Mouse (Mus musculus): ENCODE measurements around the gene Pxk. TPM values are rescaled to one million over a fixed set of nuclear protein-coding genes. Genes with fewer than 3 reads are reported as not detected.

Gene Pxk
- polyA plus RNA-seq, 1 experiment = 45.6 TPM

GRCm38 (mm10) chr14:8186278-8187045 is 88.5 kb downstream of the Pxk start:
- no peak overlapping the region for H3K27ac ChIP-seq (ENCODE audit: insufficient read depth, low read length)
- no peaks in the 10 kb centered on the region for H3K4me1 ChIP-seq (ENCODE audit: control insufficient read depth, insufficient read depth, low read length)
- no peak overlapping the region for H3K4me3 ChIP-seq (ENCODE audit: insufficient read depth, low read length)
- TF ChIP-seq CTCF (IDR thresholded peaks at IDR 0.05; ENCODE audit: borderline replicate concordance, insufficient read depth, low read length) = no peak
- no peak for TF ChIP-seq POLR2A (IDR thresholded peaks at IDR 0.05; ENCODE audit: low read depth, low read length)

DNA sequence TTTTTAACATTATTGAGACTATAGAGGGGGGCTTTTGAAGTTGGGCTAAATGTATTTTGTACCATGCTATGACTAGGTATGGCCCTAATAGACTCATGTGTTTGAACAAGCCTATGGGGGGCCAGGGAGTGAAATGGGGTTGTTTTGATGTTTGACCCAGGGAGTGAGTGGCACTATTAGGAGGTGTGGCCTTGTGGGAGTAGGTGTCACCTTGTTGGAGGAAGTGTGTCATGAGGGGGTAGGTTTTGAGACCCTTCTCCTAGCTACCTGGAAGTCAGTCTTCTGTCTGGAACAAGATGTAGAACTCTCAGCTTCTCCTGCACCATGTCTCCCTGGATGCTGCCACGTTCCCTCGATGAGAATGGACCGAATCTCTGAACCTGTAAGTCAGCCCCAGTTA is 92.5 kb downstream of the Pxk start:
- H3K4me3 ChIP-seq (ENCODE audit: insufficient read depth, low read length) = no peak overlapping the region
- no peak overlapping the region for H3K27ac ChIP-seq (ENCODE audit: insufficient read depth, low read length)
- TF ChIP-seq POLR2A (IDR thresholded peaks at IDR 0.05; ENCODE audit: low read depth, low read length) (no peak), CTCF (IDR thresholded peaks at IDR 0.05; ENCODE audit: borderline replicate concordance, insufficient read depth, low read length) (no peak)
- H3K4me1 ChIP-seq (ENCODE audit: control insufficient read depth, insufficient read depth, low read length) = no peaks in the 10 kb centered on the region

DNA sequence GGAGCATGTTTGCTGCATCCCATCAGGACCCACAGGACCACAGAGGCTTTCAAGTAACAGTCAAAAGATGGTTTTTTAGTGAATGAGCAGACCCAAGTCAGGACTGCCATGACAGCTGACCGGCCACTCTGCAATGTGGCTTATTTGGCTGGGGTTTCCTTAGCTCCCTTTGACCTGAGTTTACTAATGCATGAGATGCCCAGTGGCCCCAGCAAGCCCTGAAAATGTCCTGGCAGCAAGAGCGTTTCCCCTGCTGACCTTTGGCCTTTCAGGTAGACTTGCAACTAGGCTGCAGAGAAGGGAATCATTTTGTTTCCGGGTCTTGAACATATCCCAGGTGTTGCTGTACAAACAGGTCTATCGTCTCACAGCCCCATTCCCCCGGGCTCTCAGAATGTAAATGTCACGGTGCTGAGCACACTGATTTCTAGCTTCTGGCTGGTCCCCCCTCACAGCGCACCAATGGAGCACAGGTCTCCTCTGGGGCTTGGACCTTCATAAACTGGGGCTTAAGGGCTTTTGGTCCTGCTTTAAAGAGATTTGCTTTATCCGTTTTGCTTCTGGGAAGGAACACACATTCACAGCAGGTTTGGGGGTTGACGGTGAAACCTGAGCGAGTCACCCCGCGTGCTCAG is 93.4 kb downstream of the Pxk start:
- H3K4me3 ChIP-seq (ENCODE audit: insufficient read depth, low read length) = no peak overlapping the region
- no peak overlapping the region for H3K27ac ChIP-seq (ENCODE audit: insufficient read depth, low read length)
- no peaks in the 10 kb centered on the region for H3K4me1 ChIP-seq (ENCODE audit: control insufficient read depth, insufficient read depth, low read length)
- TF ChIP-seq POLR2A (IDR thresholded peaks at IDR 0.05; ENCODE audit: low read depth, low read length) (no peak), CTCF (IDR thresholded peaks at IDR 0.05; ENCODE audit: borderline replicate concordance, insufficient read depth, low read length) (no peak)

DNA sequence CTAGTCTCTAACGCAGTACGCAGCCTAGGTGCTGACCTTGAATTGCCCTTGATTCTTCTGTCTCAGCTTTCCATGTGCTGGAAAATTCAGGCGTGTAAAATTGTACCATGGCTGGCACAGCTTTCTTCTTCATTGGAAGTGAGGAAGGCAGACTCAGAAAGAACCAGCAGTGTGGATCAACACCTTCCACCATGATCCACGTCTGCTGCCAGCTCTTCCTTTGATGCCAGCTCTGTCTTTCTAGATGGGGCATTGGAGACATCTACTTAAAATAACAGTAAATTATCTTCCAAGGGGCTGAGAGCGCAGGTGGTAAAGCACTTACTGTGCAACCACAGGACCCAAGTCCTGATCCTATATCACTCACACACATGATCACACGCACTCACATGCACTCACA is 94.7 kb downstream of the Pxk start:
- TF ChIP-seq POLR2A (IDR thresholded peaks at IDR 0.05; ENCODE audit: low read depth, low read length) (no peak), CTCF (IDR thresholded peaks at IDR 0.05; ENCODE audit: borderline replicate concordance, insufficient read depth, low read length) (no peak)

GRCm38 (mm10) chr14:8200769-8201168 is 102.8 kb downstream of the Pxk start:
- Histone ChIP-seq H3K4me3 (ENCODE audit: insufficient read depth, low read length) (no peak overlapping the region), H3K27ac (ENCODE audit: insufficient read depth, low read length) (no peak overlapping the region), H3K4me1 (ENCODE audit: control insufficient read depth, insufficient read depth, low read length) (no peaks in the 10 kb centered on the region)
- TF ChIP-seq CTCF (IDR thresholded peaks at IDR 0.05; ENCODE audit: borderline replicate concordance, insufficient read depth, low read length) (no peak), POLR2A (IDR thresholded peaks at IDR 0.05; ENCODE audit: low read depth, low read length) (no peak)

More for the DNA sequence above, 94.7 kb downstream of the Pxk start:
- H3K4me3 ChIP-seq (ENCODE audit: insufficient read depth, low read length) = no peak overlapping the region
- no peaks in the 10 kb centered on the region for H3K4me1 ChIP-seq (ENCODE audit: control insufficient read depth, insufficient read depth, low read length)
- no peak overlapping the region for H3K27ac ChIP-seq (ENCODE audit: insufficient read depth, low read length)

DNA sequence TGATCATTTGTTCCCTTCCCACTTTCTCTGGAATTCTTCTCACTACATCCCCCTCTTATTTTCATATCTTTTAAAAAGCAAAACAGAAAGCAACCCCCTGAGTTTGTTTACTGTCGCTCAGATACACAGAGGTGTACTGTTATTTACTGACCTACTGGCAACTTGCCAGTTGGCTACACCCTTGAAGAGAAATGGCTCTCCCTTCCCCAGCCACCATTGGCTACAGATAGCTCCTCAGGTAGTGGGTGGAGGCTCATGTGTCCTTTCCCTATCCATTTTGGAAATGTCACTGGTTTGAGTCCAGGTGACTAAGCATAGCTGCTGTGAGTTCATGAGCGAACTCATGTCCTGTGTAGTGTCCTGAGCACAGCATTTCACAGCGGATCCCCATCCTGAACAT is 103.7 kb downstream of the Pxk start:
- TF ChIP-seq CTCF (IDR thresholded peaks at IDR 0.05; ENCODE audit: borderline replicate concordance, insufficient read depth, low read length) (no peak), POLR2A (IDR thresholded peaks at IDR 0.05; ENCODE audit: low read depth, low read length) (no peak)
- H3K4me1 ChIP-seq (ENCODE audit: control insufficient read depth, insufficient read depth, low read length) = no peaks in the 10 kb centered on the region
- no peak overlapping the region for H3K27ac ChIP-seq (ENCODE audit: insufficient read depth, low read length)
- no peak overlapping the region for H3K4me3 ChIP-seq (ENCODE audit: insufficient read depth, low read length)

DNA sequence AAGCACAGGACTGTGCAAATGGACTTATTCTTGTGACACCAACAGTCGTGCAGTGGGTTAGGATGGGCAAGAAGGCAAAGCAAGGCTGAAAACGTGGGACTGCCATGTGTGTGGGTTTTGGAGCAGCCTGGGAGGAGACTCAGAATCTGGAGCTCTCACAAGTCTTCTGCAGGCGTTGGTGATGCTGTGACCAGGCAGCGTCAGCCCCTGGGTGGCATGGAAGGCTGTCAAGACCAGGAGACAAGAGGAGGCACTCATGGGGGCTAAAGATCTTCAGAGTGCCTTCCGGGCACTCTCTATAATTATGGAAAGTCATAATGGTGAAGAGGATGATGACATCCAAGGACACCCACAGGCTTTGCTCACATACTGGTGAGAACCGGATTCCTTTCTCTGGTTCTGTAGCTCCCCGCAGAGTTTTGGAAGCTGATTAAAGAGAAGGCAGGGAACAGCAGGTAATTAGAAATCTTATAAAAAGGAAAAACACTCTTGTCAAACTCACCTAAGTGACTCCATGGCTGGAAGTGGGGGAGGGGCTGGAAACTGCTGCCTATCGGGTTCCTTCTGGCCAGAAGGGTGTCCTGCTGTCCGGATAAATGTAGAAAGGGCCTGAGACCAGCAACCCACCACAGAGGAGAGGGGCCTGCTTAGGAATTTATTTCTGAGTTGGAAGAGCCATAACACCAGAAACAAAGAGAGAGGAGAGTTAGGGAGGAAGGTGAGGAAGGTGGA is 108.3 kb downstream of the Pxk start:
- no peak overlapping the region for H3K4me3 ChIP-seq (ENCODE audit: insufficient read depth, low read length)
- no peak overlapping the region for H3K27ac ChIP-seq (ENCODE audit: insufficient read depth, low read length)
- no peaks in the 10 kb centered on the region for H3K4me1 ChIP-seq (ENCODE audit: control insufficient read depth, insufficient read depth, low read length)
- no peak for TF ChIP-seq POLR2A (IDR thresholded peaks at IDR 0.05; ENCODE audit: low read depth, low read length)
- no peak for TF ChIP-seq CTCF (IDR thresholded peaks at IDR 0.05; ENCODE audit: borderline replicate concordance, insufficient read depth, low read length)

- Histone ChIP-seq H3K4me1 (ENCODE audit: control insufficient read depth, insufficient read depth, low read length) (no peaks in the 10 kb centered on the region), H3K4me3 (ENCODE audit: insufficient read depth, low read length) (no peak overlapping the region), H3K27ac (ENCODE audit: insufficient read depth, low read length) (no peak overlapping the region)
- TF ChIP-seq CTCF (IDR thresholded peaks at IDR 0.05; ENCODE audit: borderline replicate concordance, insufficient read depth, low read length) = no peak
- TF ChIP-seq POLR2A (IDR thresholded peaks at IDR 0.05; ENCODE audit: low read depth, low read length) = no peak
Measured at GRCm38 (mm10) chr14:8207105-8207504, 109.1 kb downstream of the Pxk start.

DNA sequence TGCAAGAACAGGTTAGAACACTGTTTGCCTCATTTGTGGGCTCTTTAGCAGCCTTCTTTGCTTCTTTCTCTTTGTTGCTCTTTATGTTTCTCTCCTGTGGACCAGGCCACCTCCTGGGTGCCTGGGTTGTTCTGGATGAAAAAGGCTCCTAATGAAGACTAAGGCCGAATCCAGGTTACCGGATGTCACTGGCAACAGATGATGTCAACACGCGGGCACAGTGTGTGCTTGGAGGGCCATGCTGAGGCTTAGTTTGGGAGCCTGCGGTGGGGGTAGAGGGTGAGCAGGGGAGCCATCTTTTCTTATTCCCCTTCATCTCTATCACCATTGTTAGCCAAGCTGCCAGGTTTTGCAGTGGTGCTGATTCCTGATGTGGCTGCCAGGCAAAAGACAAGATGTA is 109.5 kb downstream of the Pxk start:
- no peak for TF ChIP-seq POLR2A (IDR thresholded peaks at IDR 0.05; ENCODE audit: low read depth, low read length)
- TF ChIP-seq CTCF (IDR thresholded peaks at IDR 0.05; ENCODE audit: borderline replicate concordance, insufficient read depth, low read length) = no peak
- H3K4me3 ChIP-seq (ENCODE audit: insufficient read depth, low read length) = no peak overlapping the region
- no peak overlapping the region for H3K27ac ChIP-seq (ENCODE audit: insufficient read depth, low read length)
- no peaks in the 10 kb centered on the region for H3K4me1 ChIP-seq (ENCODE audit: control insufficient read depth, insufficient read depth, low read length)

DNA sequence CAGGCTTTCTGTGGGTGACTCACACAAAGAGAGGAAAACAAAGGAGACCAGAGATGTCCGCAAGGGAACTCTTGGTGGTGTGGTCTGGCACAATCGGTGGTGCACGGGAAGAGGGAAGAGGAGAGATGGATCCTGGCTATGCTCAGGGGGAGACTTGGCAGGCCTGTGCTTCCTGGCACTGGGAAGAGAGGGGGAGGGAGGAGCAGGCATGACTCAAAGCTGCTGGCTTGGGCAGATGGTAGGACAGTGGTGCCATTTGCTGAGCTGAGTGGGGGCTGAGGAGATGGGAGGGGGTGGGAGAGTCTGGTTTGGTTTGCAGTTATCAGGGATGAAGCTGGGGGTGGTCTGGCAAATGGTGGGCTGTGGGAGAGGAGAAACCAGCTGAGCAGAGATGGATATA is 110.9 kb downstream of the Pxk start:
- H3K27ac ChIP-seq (ENCODE audit: insufficient read depth, low read length) = no peak overlapping the region
- TF ChIP-seq CTCF (IDR thresholded peaks at IDR 0.05; ENCODE audit: borderline replicate concordance, insufficient read depth, low read length) (no peak), POLR2A (IDR thresholded peaks at IDR 0.05; ENCODE audit: low read depth, low read length) (no peak)
- no peaks in the 10 kb centered on the region for H3K4me1 ChIP-seq (ENCODE audit: control insufficient read depth, insufficient read depth, low read length)
- H3K4me3 ChIP-seq (ENCODE audit: insufficient read depth, low read length) = no peak overlapping the region

Data from embryonic fibroblast, embryonic 13.5 days (primary cell).